Mouse (Mus musculus) brain, embryonic 18.5 days (tissue): Measurements from ENCODE around the gene Nav1.
"Not testable (repeated sequence)": the region's sequence is repeated elsewhere in the genome, so short reads cannot be mapped to it uniquely, and the experiment has no call there.

Experiments
- DNase-seq: peaks from one replicate; pipeline ENCODE4 v3.0.0-alpha.2; 2012; ENCODE audit warnings: low read depth, low spot score

Nav1 gene

DNA sequence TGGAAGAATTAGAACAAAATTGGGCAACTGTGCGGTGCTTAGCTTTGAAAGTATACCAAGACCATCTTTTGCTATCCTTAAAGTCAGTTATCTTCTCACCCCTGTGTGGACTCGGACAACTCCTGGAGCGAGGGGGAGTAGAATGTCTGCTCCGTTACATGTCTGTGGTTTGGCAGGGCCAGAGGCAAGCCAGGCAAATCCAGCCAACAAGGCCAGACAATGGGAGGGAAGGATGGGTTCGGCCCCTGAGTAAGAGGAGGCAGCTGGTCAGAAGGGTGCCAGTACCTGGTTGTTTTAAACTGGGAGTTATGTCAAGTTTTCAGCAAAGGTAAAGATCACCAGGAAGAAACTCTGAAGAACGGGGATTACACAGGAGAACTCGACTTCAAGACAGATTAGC, 121.9 kb downstream of the Nav1 start:
- DNase-seq = no peak

- DNase-seq = not testable (repeated sequence)
These were observed 122.5 kb downstream of the Nav1 start for GRCm38 (mm10) chr1:135484503-135485051.

GRCm38 (mm10) chr1:135483971-135484370, 123.1 kb downstream of the Nav1 start:
- no peak for DNase-seq

GRCm38 (mm10) chr1:135482666-135483065, 124.4 kb downstream of the Nav1 start:
- DNase-seq = no peak

GRCm38 (mm10) chr1:135481656-135482055, 125.4 kb downstream of the Nav1 start:
- DNase-seq = no peak

DNA sequence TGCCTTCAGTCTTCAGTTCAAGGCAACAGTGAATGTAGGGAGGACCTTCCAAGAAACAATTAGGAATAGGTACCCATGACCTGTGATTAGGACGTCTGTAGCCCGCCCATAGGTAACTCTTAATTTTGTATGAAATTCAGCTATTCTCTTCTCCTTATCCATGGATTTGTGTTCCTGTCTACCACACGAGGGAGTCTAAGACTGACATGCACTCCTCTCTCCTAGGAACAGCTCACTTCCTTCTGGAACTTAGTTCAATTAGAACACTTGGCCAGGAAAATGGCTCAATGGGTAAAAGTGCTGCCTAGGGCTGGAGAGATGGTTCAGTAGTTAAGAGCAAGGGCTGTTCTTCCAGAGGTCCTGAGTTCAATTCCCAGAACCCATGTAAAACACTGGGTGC, 126.3 kb downstream of the Nav1 start:
- no peak for DNase-seq

DNA sequence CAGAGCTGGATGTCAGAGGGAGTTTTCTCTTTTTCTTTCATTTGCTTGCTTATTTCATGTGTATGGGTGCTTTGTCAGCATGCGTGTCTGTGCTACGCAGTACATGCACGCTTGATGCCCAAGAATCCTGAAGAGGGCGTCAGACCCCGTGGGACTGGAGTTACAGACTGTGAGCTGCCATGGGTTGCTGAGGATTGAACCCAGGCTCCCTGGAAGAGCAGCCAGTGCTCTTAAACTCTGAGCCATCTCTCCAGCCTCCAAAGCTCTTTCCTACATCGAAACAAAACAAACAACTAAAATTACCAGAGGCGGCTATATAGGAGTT, 131.6 kb downstream of the Nav1 start:
- no peak for DNase-seq

GRCm38 (mm10) chr1:135474861-135475570, 132.1 kb downstream of the Nav1 start:
- DNase-seq = no peak

- DNase-seq = no peak
These were observed 134.6 kb downstream of the Nav1 start for GRCm38 (mm10) chr1:135472536-135472935.

DNA sequence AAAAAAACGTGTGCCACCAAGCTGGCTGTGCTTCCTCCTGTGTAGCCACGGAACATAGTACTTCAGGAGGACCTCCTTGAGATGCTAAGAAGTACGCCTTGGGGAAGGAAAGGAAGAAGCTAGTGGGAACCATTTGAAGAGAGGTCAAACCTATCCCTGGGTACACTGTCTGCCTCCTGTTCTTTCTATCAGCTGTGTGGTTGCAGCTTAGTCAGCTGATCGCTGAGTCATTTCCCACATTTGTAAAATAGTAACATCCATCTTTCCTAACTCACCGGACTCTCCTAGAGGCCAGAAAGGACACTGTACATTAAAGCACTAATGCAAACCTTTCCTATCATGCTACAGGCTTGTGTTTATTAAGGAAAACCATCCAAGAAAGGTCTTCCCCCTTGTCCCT, 135.4 kb downstream of the Nav1 start:
- DNase-seq = no peak

DNA sequence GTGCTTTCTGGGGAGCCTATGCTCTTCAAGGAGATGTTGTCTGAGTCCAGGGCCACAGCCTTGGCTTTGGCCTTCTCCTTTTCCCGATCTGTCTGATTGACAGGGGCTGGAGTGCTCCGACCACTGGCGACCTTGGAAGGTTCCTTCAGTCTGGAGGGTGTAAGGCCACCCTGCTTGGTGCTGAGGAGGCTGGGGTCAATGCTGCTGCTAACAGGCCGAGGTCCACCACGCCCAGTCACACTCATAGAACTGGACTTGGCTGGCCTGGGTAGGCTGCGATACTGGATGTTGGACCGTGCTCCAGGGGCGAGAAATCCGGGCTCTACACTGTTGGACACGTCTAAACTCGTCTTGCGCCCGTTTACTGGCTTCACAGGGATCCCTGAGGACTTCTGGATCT, 136.5 kb downstream of the Nav1 start:
- no peak for DNase-seq

- no peak for DNase-seq
These were observed 139.6 kb downstream of the Nav1 start for GRCm38 (mm10) chr1:135467462-135467861.

GRCm38 (mm10) chr1:135466935-135467334, 140.2 kb downstream of the Nav1 start:
- DNase-seq = no peak

DNA sequence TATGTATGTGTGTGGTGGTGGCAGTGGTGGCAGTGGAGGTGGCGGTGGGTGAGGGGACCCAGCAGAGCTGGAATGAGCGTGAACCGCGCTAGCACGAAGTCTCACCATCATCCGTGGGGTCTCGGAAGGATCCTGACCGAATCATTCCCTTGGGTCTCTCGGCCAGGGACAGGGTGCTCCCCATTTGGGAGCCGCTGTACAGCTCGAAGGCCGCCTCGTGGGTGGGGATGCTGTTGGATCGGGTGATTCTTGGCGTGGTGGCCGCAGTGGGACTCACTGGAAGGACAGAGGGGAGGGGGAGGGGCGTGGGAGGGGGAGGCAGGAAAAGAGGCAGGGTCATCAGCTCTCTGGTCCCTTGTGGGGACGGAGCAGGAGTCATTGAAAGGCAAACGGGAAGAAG, 141.4 kb downstream of the Nav1 start:
- DNase-seq = no peak

- no peak for DNase-seq
These were observed 144.4 kb downstream of the Nav1 start for GRCm38 (mm10) chr1:135462736-135463135.

GRCm38 (mm10) chr1:135462304-135462703, 144.8 kb downstream of the Nav1 start:
- DNase-seq = no peak

- DNase-seq = no peak
These were observed 145.9 kb downstream of the Nav1 start for GRCm38 (mm10) chr1:135461097-135461730.

DNA sequence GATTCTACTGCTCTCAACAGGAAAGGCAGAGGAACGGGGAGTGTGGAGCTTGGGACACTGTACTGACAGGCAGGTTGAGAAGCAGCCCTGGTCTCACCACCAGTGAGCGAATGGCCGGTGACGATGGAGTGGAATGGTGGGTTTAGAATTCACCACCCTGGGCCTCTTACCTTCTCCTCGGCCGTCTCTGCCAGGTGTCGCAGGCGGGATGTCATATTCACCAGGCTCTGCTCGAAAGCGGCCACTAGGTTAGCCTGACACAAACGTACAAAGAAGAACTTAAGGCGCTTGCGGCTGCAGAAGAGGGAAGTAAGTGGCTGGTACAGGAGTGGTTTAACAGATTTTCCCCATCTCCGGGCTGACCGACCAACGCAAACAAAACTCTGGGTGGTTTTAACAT, 146.6 kb downstream of the Nav1 start:
- no peak for DNase-seq

- no peak for DNase-seq
These were observed 149.2 kb downstream of the Nav1 start for GRCm38 (mm10) chr1:135457860-135458259.

GRCm38 (mm10) chr1:135452259-135452658, 154.8 kb downstream of the Nav1 start:
- DNase-seq = no peak

DNA sequence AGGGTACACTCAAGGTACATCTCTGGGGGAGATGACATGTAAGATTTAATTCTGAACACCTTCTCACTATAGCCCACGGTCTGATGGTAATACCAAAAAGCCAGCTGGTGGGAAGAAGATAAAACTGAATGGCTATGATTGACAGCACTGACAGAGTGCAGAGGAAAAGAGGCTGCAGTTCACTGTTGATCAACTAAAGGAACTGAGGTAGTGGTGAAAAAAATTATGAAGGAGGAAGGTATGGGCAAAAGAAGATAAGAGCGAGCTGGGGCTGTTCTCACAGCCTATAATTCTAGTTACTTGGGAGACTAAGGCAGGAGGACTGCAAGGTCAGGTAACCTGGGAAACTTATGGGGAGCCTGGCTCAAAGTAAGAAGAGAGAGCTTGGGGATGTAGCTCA, 155.7 kb downstream of the Nav1 start:
- no peak for DNase-seq

GRCm38 (mm10) chr1:135449876-135450275, 157.2 kb downstream of the Nav1 start:
- no peak for DNase-seq

- no peak for DNase-seq
These were observed 158.2 kb downstream of the Nav1 start for GRCm38 (mm10) chr1:135448940-135449339.
